Comparison of ENCODE assay signal across 25 mouse cellular contexts in the genomic region with DNA sequence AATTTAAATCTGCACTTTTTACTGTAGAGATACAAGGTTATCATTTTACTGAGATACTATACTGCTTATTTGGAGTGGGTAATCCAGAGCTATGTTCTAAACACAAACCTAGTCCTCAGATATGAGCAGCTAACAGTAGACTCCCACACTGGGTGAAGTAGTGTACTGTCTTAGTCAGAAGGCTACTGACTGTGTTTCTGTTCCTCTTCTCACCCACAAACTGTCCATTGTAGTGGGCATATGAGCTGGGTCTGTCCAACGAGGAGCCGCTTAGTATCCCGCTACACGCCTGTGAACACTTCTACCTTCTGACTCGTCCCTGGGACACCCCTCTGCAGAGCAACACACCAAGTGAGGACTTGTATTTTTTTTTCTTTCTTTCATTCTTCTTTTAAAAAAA. TPM values are rescaled to one million over a fixed set of nuclear protein-coding genes. Genes with fewer than 3 reads are reported as not detected.
"Had no signal": no experiment of that assay in that cellular context is flagged by ENCODE, and none has a peak within 500 bp of the region (broad histone marks: within the 10 kb centered on the region; RNA-seq: fewer than 3 reads in every experiment).

No protein-coding gene starts in this region.

- H3K4me1 ChIP-seq: neural tube, embryonic 13.5 days; neural tube, embryonic 15.5 days; stomach, embryonic 15.5 days had no signal

- H3K27ac ChIP-seq: neural tube, embryonic 13.5 days; neural tube, embryonic 15.5 days; stomach, embryonic 15.5 days; stomach, postnatal 0 days had no signal

- H3K9ac ChIP-seq: neural tube, embryonic 13.5 days; neural tube, embryonic 15.5 days; stomach, embryonic 15.5 days had no signal

- H3K4me3 ChIP-seq: neural tube, embryonic 13.5 days; neural tube, embryonic 15.5 days; stomach, embryonic 15.5 days had no signal

- H3K4me2 ChIP-seq: neural tube, embryonic 13.5 days; neural tube, embryonic 15.5 days; stomach, embryonic 15.5 days had no signal

- H3K27me3 ChIP-seq: neural tube, embryonic 13.5 days; neural tube, embryonic 15.5 days; stomach, embryonic 15.5 days had no signal

- H3K9me3 ChIP-seq: neural tube, embryonic 13.5 days; neural tube, embryonic 15.5 days; stomach, embryonic 15.5 days had no signal

- DNase-seq: retina, postnatal 1 day; right cerebral cortex, adult 18-20 months; right cerebral cortex, postnatal 14 days; right cerebral cortex, postnatal 25 days; right cerebral cortex, postnatal 4 days; spleen, adult 18-20 months; thymus, adult 18-20 months; thymus, adult 2 months; thymus, postnatal 14 days; thymus, postnatal 25 days; thymus, postnatal 36 days; thymus, postnatal 4 days had no signal

RNA-seq across cellular contexts. Expression of a gene that starts 22.7 kb away (rescaled TPM):
- total RNA-seq: neutrophil, adult 5-6 weeks had no signal
- polyA plus RNA-seq: small intestine, adult 2 months; spleen, adult 2 months; stomach, embryonic 14.5 days; stomach, embryonic 15.5 days; stomach, embryonic 16.5 days; stomach, postnatal 0 days; thymus, postnatal 0 days; urinary bladder, adult 2 months had no signal

RNA-seq across cellular contexts. Expression of a gene that starts 58.8 kb away (rescaled TPM):
- polyA plus RNA-seq: neural tube, embryonic 13.5 days; neural tube, embryonic 14.5 days; neural tube, embryonic 15.5 days; stomach, embryonic 16.5 days; testis, adult 2 months; urinary bladder, adult 2 months had no signal
